Mouse (Mus musculus) spleen, embryonic (tissue): ENCODE data around the gene Arl4c.
"Not testable (repeated sequence)": the region's sequence is repeated elsewhere in the genome, so short reads cannot be mapped to it uniquely, and the experiment has no call there.

Experiments
- CTCF ChIA-PET: fragments of 350-600 bp; sonication (Branson Sonifier 250); formaldehyde crosslinking; loops from one replicate; lab custom pipeline; 2022; lab: Charles Lee

Arl4c gene

GRCm38 (mm10) chr1:88656096-88656480 is 45.9 kb downstream of the Arl4c start:
- CTCF ChIA-PET = no interaction called here

GRCm38 (mm10) chr1:88655473-88656095 is 46.4 kb downstream of the Arl4c start:
- CTCF ChIA-PET = interaction anchor here (0.6 kb wide), 1 partner anchor 89 kb away, joined by 3 read pairs; no protein-coding TSS in a partner anchor

DNA sequence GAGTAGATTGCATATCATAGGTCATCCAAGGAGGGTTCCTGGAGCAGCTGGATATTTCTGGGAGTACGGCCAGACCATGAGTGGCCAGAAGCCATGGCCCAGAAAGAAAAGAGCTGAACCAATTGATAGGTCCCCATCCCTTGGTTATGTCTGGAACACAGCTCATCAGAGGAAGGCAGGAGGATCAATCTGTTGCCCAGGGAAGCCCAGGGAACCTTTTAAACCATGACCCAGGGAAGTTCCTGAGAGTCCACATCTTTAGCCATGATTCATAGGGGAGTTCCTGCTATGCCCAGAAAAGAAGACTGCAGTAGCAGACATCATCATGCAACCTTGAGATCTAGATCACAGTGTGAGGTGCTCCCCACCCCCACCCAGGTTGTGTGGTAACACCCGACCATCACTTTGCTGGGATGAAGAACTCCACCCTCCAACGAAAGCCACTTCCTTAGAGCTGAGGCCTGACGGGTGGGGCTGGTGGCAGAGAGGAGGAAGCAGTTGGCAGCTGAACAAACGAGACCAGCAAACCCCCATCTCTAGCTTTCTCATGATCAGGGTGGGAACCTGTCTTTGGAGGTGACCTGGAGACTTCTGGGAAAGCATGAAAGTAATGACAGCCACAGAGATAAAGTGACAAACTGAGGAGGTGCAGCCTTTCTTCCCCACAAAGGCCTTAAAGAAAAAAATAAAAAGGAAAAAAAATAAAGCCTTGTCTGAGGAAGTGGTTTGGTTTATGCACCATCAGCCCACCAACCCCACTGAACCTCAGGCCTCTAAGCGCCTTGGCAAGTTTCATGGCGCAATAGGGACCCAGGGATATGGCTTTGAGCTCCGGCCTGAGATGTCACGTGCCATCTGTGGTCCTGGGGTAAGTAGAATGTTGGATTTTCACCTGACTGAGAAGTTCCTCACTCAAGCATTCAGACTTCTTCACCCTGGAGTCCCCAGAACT is 47.2 kb downstream of the Arl4c start:
- CTCF ChIA-PET = interaction anchor here (0.6 to 0.7 kb wide), 3 partner anchors 46 to 88 kb away, joined by 3 to 4 read pairs (median 3); partner anchors contain the start of gene Arl4c

DNA sequence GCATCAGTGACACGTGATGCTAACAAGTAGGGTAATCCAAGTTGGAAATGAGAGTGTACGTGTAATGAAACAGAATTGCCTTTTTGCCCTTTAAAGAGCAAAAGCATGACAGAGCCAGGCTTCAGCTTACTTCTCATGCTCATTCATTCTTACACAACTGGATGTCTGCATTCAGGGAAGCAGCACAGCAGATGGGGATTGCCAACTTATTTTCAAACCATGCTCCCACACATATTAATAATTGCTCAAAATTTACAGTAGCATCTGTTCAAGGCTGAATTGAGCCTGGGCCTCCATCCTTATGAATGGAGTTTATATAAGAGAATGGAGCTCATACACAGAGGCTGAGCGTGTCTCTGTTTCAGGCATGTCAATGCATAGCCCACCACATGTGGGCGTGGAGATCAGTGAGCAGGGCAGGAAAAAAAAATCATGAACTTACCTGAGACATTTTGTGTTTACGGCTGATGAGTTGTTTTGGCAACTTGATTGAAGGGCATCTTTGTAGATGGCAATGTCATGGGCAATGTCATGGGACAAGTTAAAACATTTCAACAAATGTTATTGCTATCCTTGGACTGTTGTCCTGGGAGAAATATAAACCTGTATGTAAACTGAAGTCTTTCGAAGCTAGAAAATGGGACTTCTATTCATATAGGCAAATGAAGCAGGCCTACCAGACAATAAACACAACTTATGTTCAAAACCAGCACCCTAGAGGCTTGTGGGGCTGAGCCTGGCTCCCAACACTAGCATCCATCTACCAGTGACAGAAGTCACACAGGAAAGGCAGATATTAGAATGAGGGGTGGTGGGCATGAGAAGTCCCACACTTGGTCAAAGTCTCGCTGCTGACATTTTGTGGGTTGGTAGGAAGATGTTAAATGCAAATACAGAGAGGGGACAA is 48.2 kb downstream of the Arl4c start:
- CTCF ChIA-PET = no interaction called here

- CTCF ChIA-PET = no interaction called here
These were observed 49.3 kb downstream of the Arl4c start for GRCm38 (mm10) chr1:88652682-88653081.

DNA sequence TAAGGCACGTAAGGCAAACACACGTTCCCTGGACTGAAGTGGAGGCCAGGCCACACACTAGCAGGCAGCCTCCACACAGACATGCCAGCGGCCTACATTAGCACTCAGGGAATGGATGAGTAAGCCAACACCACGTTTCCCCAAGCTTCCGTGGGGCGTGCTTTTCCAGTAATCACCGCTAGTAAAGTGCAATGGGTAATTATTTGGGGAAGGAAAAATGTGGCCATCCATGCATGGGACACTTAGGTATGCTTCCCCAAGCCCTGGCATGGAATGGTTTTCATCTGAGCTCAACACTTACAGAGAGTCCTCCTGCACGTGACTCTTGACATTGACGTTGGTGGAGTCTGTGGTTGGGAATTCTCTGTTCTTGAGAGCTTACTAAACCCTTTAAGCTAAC is 50.4 kb downstream of the Arl4c start:
- CTCF ChIA-PET = no interaction called here

GRCm38 (mm10) chr1:88648742-88649141 is 53.3 kb downstream of the Arl4c start:
- CTCF ChIA-PET = no interaction called here

GRCm38 (mm10) chr1:88645599-88646119 is 56.4 kb downstream of the Arl4c start:
- CTCF ChIA-PET = no interaction called here

- CTCF ChIA-PET = no interaction called here
These were observed 57.6 kb downstream of the Arl4c start for GRCm38 (mm10) chr1:88644417-88644816.

DNA sequence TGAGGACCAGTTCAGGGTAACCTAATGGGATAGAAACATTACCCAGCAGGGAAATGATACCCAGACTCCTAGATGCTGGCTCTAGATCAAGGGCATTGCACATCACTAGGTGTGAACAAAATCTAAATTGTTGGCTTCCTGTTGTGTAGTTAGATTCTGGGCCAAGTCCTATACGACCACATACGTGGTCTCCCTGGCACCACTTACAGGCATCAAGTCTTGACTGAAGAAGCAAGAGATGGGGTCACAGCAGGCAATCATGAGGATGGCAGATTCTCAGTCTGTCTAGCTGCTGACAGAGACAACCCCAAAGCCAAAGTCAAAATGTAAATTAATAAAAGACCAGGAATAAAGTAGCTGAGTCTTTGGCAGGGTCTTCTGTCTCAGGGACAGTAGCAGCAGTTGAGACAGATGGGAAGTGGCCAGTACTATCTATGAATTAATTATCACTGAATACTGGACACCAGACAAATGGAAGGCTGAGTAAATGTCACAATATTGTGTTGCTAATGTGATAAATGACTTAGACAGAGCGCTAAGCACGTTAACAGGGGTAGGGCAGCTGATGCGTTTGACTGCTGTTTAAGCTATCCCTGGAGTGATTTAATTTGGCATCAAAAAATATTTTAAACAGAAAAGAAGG is 58.7 kb downstream of the Arl4c start:
- CTCF ChIA-PET = interaction anchor here (0.5 kb wide), 1 partner anchor 35 kb away, joined by 3 read pairs; no protein-coding TSS in a partner anchor

DNA sequence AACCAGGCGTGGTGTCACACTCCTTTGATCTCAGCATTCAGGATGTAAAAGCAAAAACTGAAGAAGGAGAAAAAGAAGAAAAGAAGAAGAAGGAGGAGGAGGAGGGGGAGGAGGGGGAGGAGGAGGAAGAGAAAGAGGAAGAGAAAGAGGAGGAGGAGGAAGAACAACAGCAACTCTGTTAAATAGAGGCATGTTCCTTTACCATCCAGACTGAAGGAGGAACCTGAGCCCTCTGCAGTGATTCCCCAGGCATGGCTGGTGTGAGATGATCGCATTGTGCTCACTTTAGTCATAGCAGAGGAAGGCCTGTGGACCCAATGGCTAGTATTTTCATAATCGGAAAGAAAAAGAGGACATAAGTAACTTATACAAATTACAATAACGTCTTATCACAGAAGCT is 59.3 kb downstream of the Arl4c start:
- CTCF ChIA-PET = no interaction called here

DNA sequence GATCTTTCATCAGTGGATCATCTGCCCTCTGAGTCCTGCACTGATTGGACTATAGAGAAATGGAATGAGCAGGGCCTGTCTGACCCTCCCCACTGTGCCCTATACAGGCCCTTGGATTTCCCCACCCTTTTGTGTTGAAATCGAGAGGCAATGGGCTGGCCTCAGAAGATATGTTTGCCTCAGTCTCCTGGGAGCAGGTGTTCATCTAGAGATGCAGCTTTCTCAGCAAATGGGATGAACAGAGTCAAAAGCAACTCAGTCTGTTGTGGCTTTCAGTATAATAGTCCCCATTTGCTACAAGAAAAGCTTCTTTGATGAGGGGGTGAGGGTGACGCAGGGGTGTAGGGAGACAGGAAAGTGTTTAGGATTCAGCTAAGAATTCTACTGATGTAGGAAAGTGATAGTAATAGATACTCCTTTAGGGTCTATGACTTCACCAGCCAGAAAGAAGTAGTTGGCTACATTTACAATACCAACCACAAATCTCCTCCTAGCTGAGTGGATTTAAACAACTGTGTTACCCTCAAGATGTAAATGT is 60.3 kb downstream of the Arl4c start:
- CTCF ChIA-PET = no interaction called here

GRCm38 (mm10) chr1:88641194-88641593 is 60.8 kb downstream of the Arl4c start:
- CTCF ChIA-PET = interaction anchor here (0.5 to 0.7 kb wide), 3 partner anchors 15 to 77 kb away, joined by 3 read pairs; no protein-coding TSS in a partner anchor

GRCm38 (mm10) chr1:88639432-88640281 is 62.4 kb downstream of the Arl4c start:
- CTCF ChIA-PET = no interaction called here

GRCm38 (mm10) chr1:88638622-88639021 is 63.4 kb downstream of the Arl4c start:
- CTCF ChIA-PET = no interaction called here

DNA sequence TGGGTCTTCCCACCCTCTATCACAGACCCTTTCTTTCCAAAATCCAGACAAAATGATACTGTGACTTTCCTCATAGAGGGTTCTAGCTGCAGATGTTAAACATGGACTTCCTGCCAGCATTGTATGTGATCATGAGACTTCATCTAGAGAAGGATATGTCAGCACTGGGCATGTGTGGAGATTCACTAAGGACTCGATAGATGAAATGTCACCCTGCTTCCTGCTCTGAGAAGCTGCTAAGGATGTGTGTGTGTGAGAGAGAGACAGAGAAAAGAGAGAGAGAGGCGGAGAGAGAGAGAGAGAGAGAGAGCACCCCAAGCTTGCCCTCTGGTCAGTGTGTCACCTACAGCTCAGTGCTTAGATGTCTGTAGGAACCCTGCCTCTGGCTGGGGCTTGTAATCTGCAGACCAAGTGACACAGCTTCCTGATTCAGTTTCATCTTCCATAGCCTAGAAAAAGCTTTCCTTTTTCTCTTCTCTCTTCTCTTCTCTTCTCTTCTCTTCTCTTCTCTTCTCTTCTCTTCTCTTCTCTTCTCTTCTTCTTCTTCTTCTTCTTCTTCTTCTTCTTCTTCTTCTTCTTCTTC is 65.4 kb downstream of the Arl4c start:
- CTCF ChIA-PET = not testable (repeated sequence)

GRCm38 (mm10) chr1:88635659-88636058 is 66.4 kb downstream of the Arl4c start:
- CTCF ChIA-PET = no interaction called here

DNA sequence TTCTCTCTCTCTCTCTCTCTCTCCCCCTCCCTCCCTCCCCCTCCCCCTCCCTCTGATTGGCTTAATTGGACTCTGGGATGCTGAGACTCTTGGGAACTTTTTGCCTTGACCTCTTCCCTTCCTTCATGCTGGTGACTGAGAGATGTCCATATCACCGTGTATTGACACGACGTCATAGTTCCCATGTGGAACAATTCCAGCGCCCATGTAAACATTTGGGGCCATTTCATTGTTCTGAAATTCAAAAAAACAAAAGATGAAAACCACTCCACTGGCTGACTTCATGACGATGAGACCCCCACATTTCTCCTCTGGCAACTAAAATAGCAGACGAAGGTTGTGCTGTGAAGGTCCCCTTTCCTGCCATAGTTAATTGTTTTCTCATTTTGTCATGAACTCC is 69.2 kb downstream of the Arl4c start:
- CTCF ChIA-PET = no interaction called here

DNA sequence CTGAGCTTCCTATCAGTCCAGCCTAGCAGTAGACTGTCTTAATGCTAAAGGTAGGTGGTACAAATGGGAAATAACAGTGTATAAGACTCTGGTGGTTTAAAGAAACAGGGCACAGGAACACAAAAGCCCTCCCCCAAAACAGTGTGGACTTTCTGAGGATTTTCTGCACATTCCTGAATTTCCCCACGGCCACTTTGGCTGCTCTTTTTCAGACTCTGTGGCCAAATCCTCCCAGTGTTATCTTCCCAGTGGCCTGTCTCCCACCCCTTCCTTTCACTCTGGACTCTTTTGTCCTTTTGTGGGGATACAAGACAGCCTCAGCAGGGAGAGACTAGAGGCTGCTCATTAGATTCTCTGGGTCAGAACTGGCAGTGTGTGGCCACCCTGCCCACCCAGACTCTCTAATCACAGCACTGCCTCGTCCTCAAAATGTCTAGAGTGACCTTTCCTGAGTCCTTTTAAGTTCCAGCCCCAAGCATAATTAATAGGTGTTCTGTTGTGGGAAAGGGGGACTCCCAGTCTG is 72.0 kb downstream of the Arl4c start:
- CTCF ChIA-PET = no interaction called here
